Mouse (Mus musculus): ENCODE data around the gene Pmf1. TPM values are rescaled to one million over a fixed set of nuclear protein-coding genes. Genes with fewer than 3 reads are reported as not detected.
"Not testable (repeated sequence)": the region's sequence is repeated elsewhere in the genome, so short reads cannot be mapped to it uniquely, and the experiment has no call there.

Pmf1 gene
- polyA plus RNA-seq, 1 experiment from 2014 or later, result 70.6 TPM

GRCm38 (mm10) chr3:88442888-88443287 lies 32.8 kb upstream of the Pmf1 start:
- Histone ChIP-seq H3K9me3 (replicated peaks; ENCODE audit: control insufficient read depth, low read length) (no peaks in the 10 kb centered on the region), H3K4me1 (ENCODE audit: control insufficient read depth, insufficient read depth, low read length) (no peaks in the 10 kb centered on the region; the same call in 1 of the 2 replicates), H3K4me2 (ENCODE audit: low read length) (no peak overlapping the region), H3K36me3 (ENCODE audit: control insufficient read depth, insufficient read depth, low read length) (peaks cover 26% of the 10 kb centered on the region), H3K27ac (ENCODE audit: low read depth, low read length) (no peak overlapping the region), H3K27me3 (replicated peaks; ENCODE audit: control insufficient read depth, insufficient read depth, low read length) (no peaks in the 10 kb centered on the region), H3K9ac (ENCODE audit: low read length) (no peak overlapping the region), H3K4me3 (ENCODE audit: low read depth, low read length) (no peak overlapping the region)
- ATAC-seq, result no peak
- DNase-seq (ENCODE audit: low spot score), result no peak
- whole genome bisulfite sequencing, result 84% methylated on average over 7 of the region's 7 CpGs

GRCm38 (mm10) chr3:88442488-88442887 lies 32.4 kb upstream of the Pmf1 start:
- Histone ChIP-seq H3K36me3 (ENCODE audit: control insufficient read depth, insufficient read depth, low read length) (peaks cover 23% of the 10 kb centered on the region), H3K27ac (ENCODE audit: low read depth, low read length) (no peak overlapping the region), H3K4me3 (ENCODE audit: low read depth, low read length) (no peak overlapping the region), H3K4me2 (ENCODE audit: low read length) (no peak overlapping the region), H3K9ac (ENCODE audit: low read length) (no peak overlapping the region), H3K9me3 (replicated peaks; ENCODE audit: control insufficient read depth, low read length) (no peaks in the 10 kb centered on the region), H3K27me3 (replicated peaks; ENCODE audit: control insufficient read depth, insufficient read depth, low read length) (no peaks in the 10 kb centered on the region), H3K4me1 (ENCODE audit: control insufficient read depth, insufficient read depth, low read length) (no peaks in the 10 kb centered on the region; the same call in 1 of the 2 replicates)
- WGBS, result 88% methylated on average over 12 of the region's 12 CpGs
- ATAC-seq (no peak), DNase-seq (ENCODE audit: low spot score) (no peak)

GRCm38 (mm10) chr3:88440500-88441381 lies 30.6 kb upstream of the Pmf1 start:
- Histone ChIP-seq H3K36me3 (ENCODE audit: control insufficient read depth, insufficient read depth, low read length) (peaks cover 26% of the 10 kb centered on the region), H3K4me1 (ENCODE audit: control insufficient read depth, insufficient read depth, low read length) (no peaks in the 10 kb centered on the region; the same call in 1 of the 2 replicates), H3K27me3 (replicated peaks; ENCODE audit: control insufficient read depth, insufficient read depth, low read length) (no peaks in the 10 kb centered on the region), H3K9me3 (replicated peaks; ENCODE audit: control insufficient read depth, low read length) (no peaks in the 10 kb centered on the region), H3K9ac (ENCODE audit: low read length) (peak overlapping the region; percentile 8; the same call in 1 of the 2 replicates), H3K27ac (ENCODE audit: low read depth, low read length) (no peak overlapping the region), H3K4me2 (ENCODE audit: low read length) (no peak overlapping the region), H3K4me3 (ENCODE audit: low read depth, low read length) (no peak overlapping the region)
- 26% methylated on average over 27 of the region's 27 CpGs for WGBS
- DNase-seq (ENCODE audit: low spot score) (peak; percentile 71), ATAC-seq (peak; percentile 22; the same call in 1 of the 2 replicates)

- DNase-seq (ENCODE audit: low spot score), result no peak
- Histone ChIP-seq H3K4me2 (ENCODE audit: low read length) (no peak overlapping the region), H3K27me3 (replicated peaks; ENCODE audit: control insufficient read depth, insufficient read depth, low read length) (no peaks in the 10 kb centered on the region), H3K4me3 (ENCODE audit: low read depth, low read length) (no peak overlapping the region), H3K27ac (ENCODE audit: low read depth, low read length) (no peak overlapping the region), H3K4me1 (ENCODE audit: control insufficient read depth, insufficient read depth, low read length) (no peaks in the 10 kb centered on the region; the same call in 1 of the 2 replicates), H3K9me3 (replicated peaks; ENCODE audit: control insufficient read depth, low read length) (no peaks in the 10 kb centered on the region), H3K36me3 (ENCODE audit: control insufficient read depth, insufficient read depth, low read length) (peaks cover 20% of the 10 kb centered on the region), H3K9ac (ENCODE audit: low read length) (no peak overlapping the region)
- no peak for ATAC-seq
- WGBS, result 43% methylated on average over 4 of the region's 4 CpGs
Observed at GRCm38 (mm10) chr3:88439582-88439981, 29.5 kb upstream of the Pmf1 start.

GRCm38 (mm10) chr3:88437454-88437853 lies 27.3 kb upstream of the Pmf1 start:
- WGBS, result 81% methylated on average over 10 of the region's 10 CpGs
- Histone ChIP-seq H3K4me3 (ENCODE audit: low read depth, low read length) (no peak overlapping the region), H3K9me3 (replicated peaks; ENCODE audit: control insufficient read depth, low read length) (no peaks in the 10 kb centered on the region), H3K27ac (ENCODE audit: low read depth, low read length) (no peak overlapping the region), H3K4me1 (ENCODE audit: control insufficient read depth, insufficient read depth, low read length) (no peaks in the 10 kb centered on the region; the same call in 1 of the 2 replicates), H3K36me3 (ENCODE audit: control insufficient read depth, insufficient read depth, low read length) (peaks cover 20% of the 10 kb centered on the region), H3K9ac (ENCODE audit: low read length) (no peak overlapping the region), H3K4me2 (ENCODE audit: low read length) (peak overlapping the region; percentile 48; the same call in 1 of the 2 replicates), H3K27me3 (replicated peaks; ENCODE audit: control insufficient read depth, insufficient read depth, low read length) (no peaks in the 10 kb centered on the region)
- DNase-seq (ENCODE audit: low spot score), result no peak
- ATAC-seq, result no peak; the same call in 1 of the 2 replicates

GRCm38 (mm10) chr3:88436395-88437201 lies 26.5 kb upstream of the Pmf1 start:
- no peaks in the 10 kb centered on the region; the same call in 1 of the 2 replicates for H3K4me1 ChIP-seq (ENCODE audit: control insufficient read depth, insufficient read depth, low read length)
- H3K9ac ChIP-seq (ENCODE audit: low read length), result peak overlapping the region; percentile 44; the same call in 1 of the 2 replicates
- ATAC-seq (peak; percentile 90), DNase-seq (ENCODE audit: low spot score) (peak; percentile 64)
- no peaks in the 10 kb centered on the region for H3K9me3 ChIP-seq (replicated peaks; ENCODE audit: control insufficient read depth, low read length)
- H3K36me3 ChIP-seq (ENCODE audit: control insufficient read depth, insufficient read depth, low read length), result peaks cover 20% of the 10 kb centered on the region
- H3K27me3 ChIP-seq (replicated peaks; ENCODE audit: control insufficient read depth, insufficient read depth, low read length), result no peaks in the 10 kb centered on the region
- H3K4me2 ChIP-seq (ENCODE audit: low read length), result peak overlapping the region; percentile 48
- H3K27ac ChIP-seq (ENCODE audit: low read depth, low read length), result no peak overlapping the region
- H3K4me3 ChIP-seq (ENCODE audit: low read depth, low read length), result peak overlapping the region; percentile 22
- 10% methylated on average over 29 of the region's 29 CpGs for WGBS

- ATAC-seq, result no peak
- Histone ChIP-seq H3K36me3 (ENCODE audit: control insufficient read depth, insufficient read depth, low read length) (peaks cover 20% of the 10 kb centered on the region), H3K9ac (ENCODE audit: low read length) (no peak overlapping the region), H3K27me3 (replicated peaks; ENCODE audit: control insufficient read depth, insufficient read depth, low read length) (no peaks in the 10 kb centered on the region), H3K4me2 (ENCODE audit: low read length) (no peak overlapping the region), H3K9me3 (replicated peaks; ENCODE audit: control insufficient read depth, low read length) (no peaks in the 10 kb centered on the region), H3K27ac (ENCODE audit: low read depth, low read length) (no peak overlapping the region), H3K4me1 (ENCODE audit: control insufficient read depth, insufficient read depth, low read length) (no peaks in the 10 kb centered on the region; the same call in 1 of the 2 replicates), H3K4me3 (ENCODE audit: low read depth, low read length) (no peak overlapping the region)
- 61% methylated on average over 10 of the region's 10 CpGs for WGBS
- no peak for DNase-seq (ENCODE audit: low spot score)
Observed at GRCm38 (mm10) chr3:88435515-88435914, 25.4 kb upstream of the Pmf1 start.

GRCm38 (mm10) chr3:88428639-88429038 lies 18.5 kb upstream of the Pmf1 start:
- WGBS, result 68% methylated on average over 8 of the region's 8 CpGs
- not testable (repeated sequence) for H3K9me3 ChIP-seq (replicated peaks; ENCODE audit: control insufficient read depth, low read length); H3K27ac ChIP-seq (ENCODE audit: low read depth, low read length); H3K4me3 ChIP-seq (ENCODE audit: low read depth, low read length); H3K9ac ChIP-seq (ENCODE audit: low read length); H3K4me2 ChIP-seq (ENCODE audit: low read length); H3K4me1 ChIP-seq (ENCODE audit: control insufficient read depth, insufficient read depth, low read length); H3K27me3 ChIP-seq (replicated peaks; ENCODE audit: control insufficient read depth, insufficient read depth, low read length); ATAC-seq; H3K36me3 ChIP-seq (ENCODE audit: control insufficient read depth, insufficient read depth, low read length); DNase-seq (ENCODE audit: low spot score)
